Mouse (Mus musculus): ENCODE measurements around the gene Ncor1. TPM values are rescaled to one million over a fixed set of nuclear protein-coding genes. Genes with fewer than 3 reads are reported as not detected.
"Not testable (repeated sequence)": the region's sequence is repeated elsewhere in the genome, so short reads cannot be mapped to it uniquely, and the experiment has no call there.

Gene Ncor1
- total and polyA plus RNA-seq, 2 experiments from 2014 or later = 82.4 to 129 TPM

- H3K27ac ChIP-seq (ENCODE audit: low read depth) = no peak overlapping the region
- H3K9ac ChIP-seq (replicated peaks; ENCODE audit: low read depth, low read length) = no peak overlapping the region
- ATAC-seq (ENCODE audit: insufficient read depth, low read depth) (no peak), DNase-seq (ENCODE audit: low spot score) (no peak)
- TF ChIP-seq EP300 (IDR thresholded peaks at IDR 0.05; ENCODE audit: low read depth) (no peak), CTCF (IDR thresholded peaks at IDR 0.05; ENCODE audit: low read depth) (no peak)
- 94% methylated on average over 10 of the region's 10 CpGs for WGBS
- no peaks in the 10 kb centered on the region for H3K27me3 ChIP-seq (ENCODE audit: control insufficient read depth, insufficient read depth, low read length)
- no peaks in the 10 kb centered on the region for H3K4me1 ChIP-seq (ENCODE audit: control insufficient read depth, insufficient read depth)
- H3K36me3 ChIP-seq (replicated peaks; ENCODE audit: control insufficient read depth, insufficient read depth, low read length) = peaks cover 72% of the 10 kb centered on the region
- no peak overlapping the region for H3K4me2 ChIP-seq (ENCODE audit: low read depth, low read length)
- H3K9me3 ChIP-seq (replicated peaks; ENCODE audit: control insufficient read depth, low read length) = no peaks in the 10 kb centered on the region
- H3K4me3 ChIP-seq (ENCODE audit: low read depth, low read length) = no peak overlapping the region
Observed at GRCm38 (mm10) chr11:62387608-62388330, 70.6 kb downstream of the Ncor1 start.

GRCm38 (mm10) chr11:62377202-62377851 lies 81.0 kb downstream of the Ncor1 start:
- DNase-seq (ENCODE audit: low spot score); H3K27ac ChIP-seq (ENCODE audit: low read depth); H3K9me3 ChIP-seq (replicated peaks; ENCODE audit: control insufficient read depth, low read length); H3K4me3 ChIP-seq (ENCODE audit: low read depth, low read length); H3K9ac ChIP-seq (replicated peaks; ENCODE audit: low read depth, low read length); H3K27me3 ChIP-seq (ENCODE audit: control insufficient read depth, insufficient read depth, low read length); ATAC-seq (ENCODE audit: insufficient read depth, low read depth); H3K4me1 ChIP-seq (ENCODE audit: control insufficient read depth, insufficient read depth); H3K4me2 ChIP-seq (ENCODE audit: low read depth, low read length): not testable (repeated sequence)
- TF ChIP-seq CTCF (IDR thresholded peaks at IDR 0.05; ENCODE audit: low read depth) = 0 out of 2 replicates have a peak, but pooled peaks have one; percentile 9
- peaks cover 72% of the 10 kb centered on the region for H3K36me3 ChIP-seq (replicated peaks; ENCODE audit: control insufficient read depth, insufficient read depth, low read length)
- 88% methylated on average over 6 of the region's 6 CpGs for WGBS

- no peak overlapping the region for H3K4me2 ChIP-seq (ENCODE audit: low read depth, low read length)
- DNase-seq (ENCODE audit: low spot score) (no peak), ATAC-seq (ENCODE audit: insufficient read depth, low read depth) (no peak)
- H3K4me1 ChIP-seq (ENCODE audit: control insufficient read depth, insufficient read depth) = no peaks in the 10 kb centered on the region
- H3K27ac ChIP-seq (ENCODE audit: low read depth) = no peak overlapping the region
- H3K4me3 ChIP-seq (ENCODE audit: low read depth, low read length) = no peak overlapping the region
- no peak overlapping the region for H3K9ac ChIP-seq (replicated peaks; ENCODE audit: low read depth, low read length)
- no peaks in the 10 kb centered on the region for H3K27me3 ChIP-seq (ENCODE audit: control insufficient read depth, insufficient read depth, low read length)
- H3K9me3 ChIP-seq (replicated peaks; ENCODE audit: control insufficient read depth, low read length) = no peaks in the 10 kb centered on the region
- WGBS = 90% methylated on average over 2 of the region's 2 CpGs
- peaks cover 71% of the 10 kb centered on the region for H3K36me3 ChIP-seq (replicated peaks; ENCODE audit: control insufficient read depth, insufficient read depth, low read length)
- TF ChIP-seq EP300 (IDR thresholded peaks at IDR 0.05; ENCODE audit: low read depth) (no peak), CTCF (IDR thresholded peaks at IDR 0.05; ENCODE audit: low read depth) (no peak)
Observed at GRCm38 (mm10) chr11:62371776-62372175, 86.6 kb downstream of the Ncor1 start.

DNA sequence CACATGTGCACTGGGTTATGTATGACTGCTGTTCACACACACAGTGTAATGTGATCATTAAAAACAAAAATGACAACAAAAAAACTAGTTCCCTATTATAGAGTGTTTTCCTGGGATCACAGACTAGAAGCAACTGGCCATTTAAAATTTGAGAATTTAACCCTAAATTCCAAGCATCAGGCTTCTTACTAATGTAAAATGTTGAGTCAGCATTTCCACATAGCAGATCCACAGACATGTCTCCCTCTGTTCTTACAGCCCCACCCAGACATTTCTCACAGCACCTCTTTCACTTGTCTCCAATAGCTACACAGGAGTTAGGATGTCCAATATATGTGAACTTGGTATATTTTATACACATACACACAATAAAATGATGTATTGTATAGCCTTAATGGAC lies 88.4 kb downstream of the Ncor1 start:
- H3K27me3 ChIP-seq (ENCODE audit: control insufficient read depth, insufficient read depth, low read length) = no peaks in the 10 kb centered on the region
- TF ChIP-seq CTCF (IDR thresholded peaks at IDR 0.05; ENCODE audit: low read depth) (no peak), EP300 (IDR thresholded peaks at IDR 0.05; ENCODE audit: low read depth) (no peak)
- no peak overlapping the region for H3K9ac ChIP-seq (replicated peaks; ENCODE audit: low read depth, low read length)
- no peak for DNase-seq (ENCODE audit: low spot score)
- H3K27ac ChIP-seq (ENCODE audit: low read depth) = no peak overlapping the region
- ATAC-seq (ENCODE audit: insufficient read depth, low read depth) = no peak
- no peaks in the 10 kb centered on the region for H3K4me1 ChIP-seq (ENCODE audit: control insufficient read depth, insufficient read depth)
- H3K4me3 ChIP-seq (ENCODE audit: low read depth, low read length) = no peak overlapping the region
- no peak overlapping the region for H3K4me2 ChIP-seq (ENCODE audit: low read depth, low read length)
- H3K9me3 ChIP-seq (replicated peaks; ENCODE audit: control insufficient read depth, low read length) = no peaks in the 10 kb centered on the region
- H3K36me3 ChIP-seq (replicated peaks; ENCODE audit: control insufficient read depth, insufficient read depth, low read length) = peaks cover 69% of the 10 kb centered on the region

DNA sequence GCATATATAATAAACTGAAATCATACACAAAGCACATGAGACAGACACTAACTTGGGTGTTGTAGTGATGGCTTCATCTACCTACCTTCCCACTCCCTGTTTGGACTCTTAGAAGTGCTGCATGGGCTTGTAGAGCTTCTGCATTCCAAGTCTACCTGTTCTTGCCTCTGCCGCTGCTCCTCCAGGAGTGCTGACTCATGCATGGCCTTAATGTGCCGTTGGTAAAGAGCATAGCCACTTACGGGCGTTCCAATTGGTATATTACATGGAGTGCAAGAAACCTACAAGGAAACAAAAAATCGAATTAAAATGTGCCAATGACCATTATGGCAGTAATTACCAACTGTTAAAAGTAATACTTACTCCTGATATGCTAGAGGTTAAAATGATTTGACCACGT lies 91.5 kb downstream of the Ncor1 start:
- no peak overlapping the region for H3K4me3 ChIP-seq (ENCODE audit: low read depth, low read length)
- no peak for DNase-seq (ENCODE audit: low spot score)
- 0 out of 2 replicates have a peak, but pooled peaks cover 3% of the 10 kb centered on the region for H3K9me3 ChIP-seq (replicated peaks; ENCODE audit: control insufficient read depth, low read length)
- peaks cover 65% of the 10 kb centered on the region for H3K36me3 ChIP-seq (replicated peaks; ENCODE audit: control insufficient read depth, insufficient read depth, low read length)
- no peak overlapping the region for H3K9ac ChIP-seq (replicated peaks; ENCODE audit: low read depth, low read length)
- H3K4me1 ChIP-seq (ENCODE audit: control insufficient read depth, insufficient read depth) = no peaks in the 10 kb centered on the region
- H3K27ac ChIP-seq (ENCODE audit: low read depth) = no peak overlapping the region
- no peak overlapping the region for H3K4me2 ChIP-seq (ENCODE audit: low read depth, low read length)
- ATAC-seq (ENCODE audit: insufficient read depth, low read depth) = no peak
- TF ChIP-seq EP300 (IDR thresholded peaks at IDR 0.05; ENCODE audit: low read depth) = no peak
- TF ChIP-seq CTCF (IDR thresholded peaks at IDR 0.05; ENCODE audit: low read depth) = no peak
- 89% methylated on average over 6 of the region's 6 CpGs for WGBS
- no peaks in the 10 kb centered on the region for H3K27me3 ChIP-seq (ENCODE audit: control insufficient read depth, insufficient read depth, low read length)
